Mouse (Mus musculus) liver, embryonic 11.5 days (tissue): Measurements from ENCODE around the gene Strc. TPM values are rescaled to one million over a fixed set of nuclear protein-coding genes. Genes with fewer than 3 reads are reported as not detected.

Experiments
- ATAC-seq: fragments of 200-750 bp; cut with Nextera tagmentation; replicated peaks from 2 replicates; pipeline ENCODE4 v1.8.0; 2017; ENCODE audit warnings: moderate number of reproducible peaks, mild to moderate bottlenecking, moderate TSS enrichment, moderate library complexity; ENCODE audit not compliant: low FRiP score
- DNase-seq: peaks from one replicate; pipeline ENCODE4 v3.0.0-alpha.2; 2017; ENCODE audit warnings: low spot score
- H3K27ac ChIP-seq: fragments of 300-500 bp; sonication (generic); 2 replicates; pipeline ENCODE4 v1.5.1; 2014; ENCODE audit warnings: mild to moderate bottlenecking, low read depth, low read length, control low read depth
- H3K27me3 ChIP-seq: fragments of 300-500 bp; sonication (generic); replicated peaks from 2 replicates; pipeline ENCODE4 v1.6.1; 2014; ENCODE audit warnings: low read length, mixed read lengths; ENCODE audit not compliant: control insufficient read depth, insufficient read depth
- H3K36me3 ChIP-seq: fragments of 300-500 bp; sonication (generic); 2 replicates; pipeline ENCODE4 v1.6.1; 2014; ENCODE audit warnings: mild to moderate bottlenecking, low read length, moderate library complexity, mixed read lengths; ENCODE audit not compliant: control insufficient read depth, insufficient read depth
- H3K4me1 ChIP-seq: fragments of 300-500 bp; sonication (generic); replicated peaks from 2 replicates; pipeline ENCODE4 v1.6.1; 2014; ENCODE audit warnings: low read length, mixed read lengths; ENCODE audit not compliant: control insufficient read depth, insufficient read depth
- H3K4me2 ChIP-seq: fragments of 300-500 bp; sonication (generic); 2 replicates; pipeline ENCODE4 v1.6.1; 2014; ENCODE audit warnings: mild to moderate bottlenecking, control low read depth, moderate library complexity
- H3K4me3 ChIP-seq: fragments of 300-500 bp; sonication (generic); 2 replicates; pipeline ENCODE4 v1.5.1; 2014; ENCODE audit warnings: low read depth, low read length, control low read depth
- H3K9ac ChIP-seq: fragments of 300-500 bp; sonication (generic); 2 replicates; pipeline ENCODE4 v1.6.1; 2014; ENCODE audit warnings: low read depth, low read length, control low read depth
- H3K9me3 ChIP-seq: fragments of 300-500 bp; sonication (generic); 2 replicates; pipeline ENCODE4 v1.6.1; 2016; ENCODE audit warnings: low read length, inconsistent platforms, mixed read lengths; ENCODE audit not compliant: control insufficient read depth
- WGBS: fragments of 180-500 bp; shearing (Covaris S2); extraction: QIAGEN DNeasy Blood & Tissue Kit; methylation state at CpG from one replicate; pipeline ENCODE4 v1.1.7; 2014; 5-methylcytosine and 5-hydroxymethylcytosine counted together
- polyA plus RNA-seq: library from polyadenylated mRNA; unstranded; fragments of >200 nt; fragmentation: Nextera tagmentation; extraction: Ambion mirVana; gene quantifications from 2 replicates; pipeline ENCODE4 v1.2.1, GENCODE M21; 2014

The Strc gene
- polyA plus RNA-seq, 1 experiment from 2014 or later, result not detected

DNA sequence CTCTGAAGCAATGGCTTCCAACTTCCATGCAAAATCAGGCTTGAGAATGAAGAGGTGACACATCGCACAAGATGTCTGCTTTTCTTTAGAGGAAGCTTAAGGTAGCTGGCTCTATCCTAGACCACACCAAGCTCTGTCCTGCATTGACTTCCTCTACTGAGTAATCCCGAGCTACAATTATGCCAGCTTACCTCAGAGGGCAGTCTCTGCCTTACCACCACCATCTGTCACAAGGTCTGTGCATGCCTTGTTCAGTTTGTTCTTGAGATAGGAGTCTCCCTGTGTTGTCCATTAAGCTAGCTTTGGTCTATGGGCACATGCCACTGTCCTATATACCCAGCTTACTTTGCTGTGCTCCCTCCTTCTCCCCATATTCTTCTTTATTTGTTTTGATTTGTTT lies 57.5 kb downstream of the Strc start:
- Histone ChIP-seq H3K4me1 (no peaks in the 10 kb centered on the region), H3K4me2 (no peak overlapping the region), H3K9ac (no peak overlapping the region), H3K36me3 (no peaks in the 10 kb centered on the region), H3K9me3 (no peaks in the 10 kb centered on the region), H3K27me3 (no peaks in the 10 kb centered on the region), H3K27ac (no peak overlapping the region), H3K4me3 (no peak overlapping the region)
- DNase-seq, result no peak
- no peak for ATAC-seq
- WGBS, result 79% methylated on average over 2 of the region's 2 CpGs

DNA sequence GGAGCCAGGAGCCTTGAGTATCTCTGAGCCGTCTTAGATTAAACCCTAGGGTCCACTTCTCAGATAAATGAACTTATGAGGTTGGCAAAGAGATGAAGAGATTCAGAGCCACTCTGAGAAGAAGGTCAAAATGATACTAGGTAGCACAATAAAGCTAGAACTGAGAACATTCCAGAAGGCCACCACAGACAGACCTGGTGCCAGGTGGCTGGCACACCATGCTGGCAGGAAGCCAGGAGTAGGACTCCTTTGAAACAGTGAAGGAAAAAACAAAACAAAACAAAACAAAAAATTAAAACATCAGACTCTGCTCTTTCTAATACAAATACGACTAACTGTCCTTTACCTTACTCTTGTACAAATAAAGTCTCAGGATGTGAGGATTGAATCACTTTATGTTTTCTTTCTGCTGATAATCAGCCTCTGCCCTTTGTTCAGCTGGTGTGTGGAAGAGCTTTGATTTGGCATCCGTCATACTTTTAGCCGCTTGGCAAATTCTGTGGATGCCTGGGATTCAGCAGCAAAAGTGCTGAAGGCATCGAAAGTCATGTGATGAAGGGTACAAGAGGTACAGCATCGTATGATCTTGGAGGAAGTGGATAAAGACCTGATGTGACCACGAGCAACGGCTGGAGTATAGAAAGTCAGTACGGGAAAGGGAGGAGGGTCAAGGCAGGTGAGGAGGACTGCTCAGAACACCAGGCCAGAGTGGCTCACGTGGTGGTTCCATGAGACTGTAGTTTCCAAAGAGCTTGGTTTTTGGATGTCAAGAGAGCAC lies 63.1 kb downstream of the Strc start:
- no peak overlapping the region for H3K4me2 ChIP-seq
- WGBS, result 75% methylated on average over 10 of the region's 10 CpGs
- no peak for DNase-seq

DNA sequence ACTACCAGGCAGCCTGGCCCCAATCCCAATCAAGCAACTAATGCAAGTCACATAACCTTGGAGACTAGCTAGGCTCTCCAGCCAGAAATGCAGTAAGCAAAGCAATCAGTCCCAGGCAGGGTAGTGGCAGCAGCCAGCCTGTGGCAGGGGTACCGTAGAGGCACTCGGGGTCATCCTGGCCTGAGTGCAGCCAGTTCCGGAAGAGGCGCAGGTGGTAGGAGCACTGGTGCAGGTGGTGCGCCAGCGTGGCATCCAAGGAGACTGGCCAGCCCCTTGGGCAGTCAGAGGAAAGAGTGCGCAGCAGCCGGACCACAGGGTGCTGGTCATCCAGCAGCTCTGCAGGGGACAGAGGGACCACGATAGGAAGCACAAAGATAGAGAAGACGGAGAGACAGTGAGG lies 63.9 kb downstream of the Strc start:
- Histone ChIP-seq H3K4me3 (no peak overlapping the region), H3K4me2 (no peak overlapping the region), H3K9ac (no peak overlapping the region), H3K27me3 (no peaks in the 10 kb centered on the region), H3K4me1 (no peaks in the 10 kb centered on the region), H3K9me3 (no peaks in the 10 kb centered on the region), H3K27ac (no peak overlapping the region), H3K36me3 (no peaks in the 10 kb centered on the region)
- 88% methylated on average over 10 of the region's 10 CpGs for WGBS
- DNase-seq, result no peak
- ATAC-seq, result no peak

More for the DNA sequence above, 63.1 kb downstream of the Strc start:
- Histone ChIP-seq H3K9me3 (no peaks in the 10 kb centered on the region), H3K27ac (no peak overlapping the region), H3K4me1 (no peaks in the 10 kb centered on the region), H3K9ac (no peak overlapping the region), H3K4me3 (no peak overlapping the region), H3K36me3 (no peaks in the 10 kb centered on the region), H3K27me3 (no peaks in the 10 kb centered on the region)
- no peak for ATAC-seq

DNA sequence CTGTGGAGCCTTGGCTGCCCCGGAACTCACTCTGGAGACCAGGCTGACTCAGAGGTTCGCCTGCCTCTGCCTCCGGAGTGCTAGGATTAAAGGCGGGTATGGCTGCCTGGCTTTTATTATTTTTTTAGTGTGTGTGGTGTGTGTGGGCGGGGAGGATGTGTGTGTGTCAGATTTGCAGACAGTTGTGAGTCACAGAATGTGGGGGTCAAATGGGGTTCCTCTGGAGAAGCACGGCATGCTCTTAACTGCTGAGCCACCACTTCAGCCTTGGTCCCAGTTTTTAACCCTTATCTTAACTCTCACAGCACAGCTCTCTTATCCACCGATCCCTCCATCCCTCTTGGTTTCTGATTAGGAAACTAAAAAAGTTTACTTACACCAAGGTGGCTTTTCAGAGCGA lies 70.7 kb downstream of the Strc start:
- H3K36me3 ChIP-seq, result no peaks in the 10 kb centered on the region
- ATAC-seq, result no peak
- no peaks in the 10 kb centered on the region for H3K4me1 ChIP-seq
- no peak for DNase-seq
- no peaks in the 10 kb centered on the region for H3K27me3 ChIP-seq
- H3K4me3 ChIP-seq, result no peak overlapping the region
- H3K27ac ChIP-seq, result no peak overlapping the region
- H3K4me2 ChIP-seq, result no peak overlapping the region
- no peak overlapping the region for H3K9ac ChIP-seq
- H3K9me3 ChIP-seq, result no peaks in the 10 kb centered on the region
- 58% methylated on average over 8 of the region's 8 CpGs for WGBS

Other genes with a start within 250 kb of the Strc start
- 17.8 and 18.5 TPM in 2 replicates for gene Adal, start 246.7 kb downstream of the Strc start, polyA plus RNA-seq
- 16.8 and 17.1 TPM in 2 replicates for gene Lcmt2, start 246.5 kb downstream of the Strc start, polyA plus RNA-seq
- gene Tubgcp4, start 216.5 kb downstream of the Strc start, polyA plus RNA-seq, result 50.4 and 51.0 TPM in 2 replicates
- gene Zscan29, start 216.0 kb downstream of the Strc start, polyA plus RNA-seq, result 7.6 and 8.8 TPM in 2 replicates
- gene Trp53bp1, start 115.8 kb downstream of the Strc start, polyA plus RNA-seq, result 32.4 and 36.0 TPM in 2 replicates
- gene Map1a, start 97.6 kb downstream of the Strc start, polyA plus RNA-seq, result 1.5 and 2.1 TPM in 2 replicates
- gene Ppip5k1, start 31.8 kb downstream of the Strc start, polyA plus RNA-seq, result 9.6 and 10.1 TPM in 2 replicates
- 1.7 TPM in 2 replicates for gene Ckmt1, start 29.5 kb downstream of the Strc start, polyA plus RNA-seq
- gene Pdia3, start 26.6 kb upstream of the Strc start, polyA plus RNA-seq, result 491 and 541 TPM in 2 replicates
- 1.6 and 1.7 TPM in 2 replicates for gene Catsper2, start 26.6 kb upstream of the Strc start, polyA plus RNA-seq
- 2.6 and 4.3 TPM in 2 replicates for gene Ell3, start 57.1 kb upstream of the Strc start, polyA plus RNA-seq
- 385 and 481 TPM in 2 replicates for gene Serf2, start 62.0 kb upstream of the Strc start, polyA plus RNA-seq
- 146 and 164 TPM in 2 replicates for gene Hypk, start 66.1 kb upstream of the Strc start, polyA plus RNA-seq
- 0.12 TPM in 1 of 2 replicates, not detected in the other for gene Serinc4, start 69.6 kb upstream of the Strc start, polyA plus RNA-seq
- 43.2 and 44.0 TPM in 2 replicates for gene Mfap1b, start 86.9 kb upstream of the Strc start, polyA plus RNA-seq
- 22.4 and 23.0 TPM in 2 replicates for gene Mfap1a, start 119.5 kb upstream of the Strc start, polyA plus RNA-seq
- 15.4 and 15.5 TPM in 2 replicates for gene Wdr76, start 119.6 kb upstream of the Strc start, polyA plus RNA-seq